Mouse (Mus musculus) urinary bladder, postnatal 25 days (tissue): Measurements from ENCODE around the gene Fcrl6.

Experiments
- DNase-seq: peaks from one replicate; pipeline ENCODE4 v3.0.0; 2022; ENCODE audit warnings: low spot score

The Fcrl6 gene

DNA sequence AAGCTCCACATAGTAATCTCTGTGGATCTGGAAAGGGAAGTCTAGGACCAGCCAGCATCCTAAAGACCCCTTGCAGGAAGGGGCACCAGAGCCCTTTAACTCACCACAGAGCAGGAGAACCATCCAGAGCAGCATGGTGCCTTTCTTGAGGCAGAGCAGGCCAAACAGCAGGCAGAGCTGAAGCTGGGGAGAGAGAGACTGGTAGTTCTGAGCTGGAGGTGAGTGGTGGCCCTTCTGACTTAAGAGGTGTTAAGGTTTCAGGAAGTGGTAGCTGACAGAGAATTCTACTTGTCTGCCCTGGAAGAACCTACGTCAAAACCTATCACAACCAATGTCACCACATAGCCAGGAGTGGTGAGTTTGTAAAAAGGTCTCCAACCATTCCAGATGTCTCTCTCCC, at the start of gene Fcrl6:
Gene Fcrl6, minus strand, starts transcription at position 226 of the 400 bp plus-strand sequence.
- no peak for DNase-seq

DNA sequence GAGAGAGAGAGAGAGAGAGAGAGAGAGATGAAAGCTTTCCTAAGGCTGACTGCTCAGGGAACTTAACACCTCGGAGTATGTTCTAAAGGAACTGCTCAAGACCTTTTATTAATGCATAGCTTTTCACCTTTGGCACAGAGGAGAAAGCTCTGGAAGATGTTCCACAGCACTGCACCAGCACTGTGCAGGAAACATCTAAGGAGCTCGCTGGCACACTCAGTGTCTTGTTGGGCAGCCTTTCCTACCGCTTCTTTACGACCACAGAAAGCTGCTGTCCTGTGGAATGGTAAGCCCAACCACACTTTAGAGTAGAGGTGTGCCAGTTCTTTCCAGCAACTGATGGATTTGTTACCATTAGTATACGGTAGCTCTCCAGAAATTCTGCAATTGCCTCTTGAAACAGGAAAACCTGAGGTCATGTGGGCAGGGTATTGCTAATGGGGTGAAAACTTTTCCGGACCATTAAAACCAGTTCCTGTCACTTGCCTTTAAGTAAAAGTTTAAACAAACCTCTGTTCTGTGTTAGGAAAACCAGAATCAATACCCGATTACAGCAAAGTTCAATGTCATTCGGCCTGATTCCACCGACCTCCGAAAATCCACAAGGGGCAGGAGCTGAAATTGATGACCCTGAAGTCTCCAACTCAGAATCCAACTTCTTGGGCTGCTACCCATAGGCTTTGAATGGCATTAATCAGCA, 49.1 kb upstream of the Fcrl6 start:
- no peak for DNase-seq

DNA sequence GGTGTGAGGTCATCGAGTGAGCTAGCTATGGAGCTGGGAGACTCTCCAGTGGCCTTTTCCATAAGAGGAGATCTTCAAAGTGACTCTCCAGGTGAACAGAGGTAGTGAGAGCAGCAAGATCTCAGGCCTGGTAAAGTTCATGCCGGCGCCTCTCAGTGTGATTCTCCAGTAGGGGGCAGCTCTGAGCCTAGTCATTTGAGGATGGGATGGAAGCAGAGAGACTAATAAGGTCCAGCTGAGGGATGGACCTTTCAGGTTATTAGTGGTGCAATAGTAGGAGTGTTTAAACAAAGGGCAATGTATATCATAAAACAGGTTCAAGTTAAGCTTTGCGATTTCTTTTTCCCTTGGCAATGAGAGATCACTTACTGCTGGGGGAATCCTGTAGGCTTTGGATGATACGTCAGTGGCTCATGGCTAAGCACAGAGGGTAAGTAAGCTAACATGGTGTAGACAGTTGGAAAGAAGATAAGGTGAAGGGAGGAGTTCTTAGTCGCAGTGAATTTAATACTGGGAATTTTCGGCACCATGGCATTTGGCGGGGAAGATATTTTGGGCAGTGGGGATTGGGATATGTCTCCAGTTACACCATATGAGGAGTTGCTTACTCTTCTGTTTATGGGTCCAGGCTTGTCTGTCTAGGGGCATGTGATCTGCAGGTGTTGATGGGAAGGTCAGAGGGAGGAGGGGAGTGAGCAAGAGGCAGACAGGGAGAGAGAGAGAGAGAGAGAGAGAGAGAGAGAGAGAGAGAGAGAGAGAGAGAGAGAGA, 48.4 kb upstream of the Fcrl6 start:
- no peak for DNase-seq

DNA sequence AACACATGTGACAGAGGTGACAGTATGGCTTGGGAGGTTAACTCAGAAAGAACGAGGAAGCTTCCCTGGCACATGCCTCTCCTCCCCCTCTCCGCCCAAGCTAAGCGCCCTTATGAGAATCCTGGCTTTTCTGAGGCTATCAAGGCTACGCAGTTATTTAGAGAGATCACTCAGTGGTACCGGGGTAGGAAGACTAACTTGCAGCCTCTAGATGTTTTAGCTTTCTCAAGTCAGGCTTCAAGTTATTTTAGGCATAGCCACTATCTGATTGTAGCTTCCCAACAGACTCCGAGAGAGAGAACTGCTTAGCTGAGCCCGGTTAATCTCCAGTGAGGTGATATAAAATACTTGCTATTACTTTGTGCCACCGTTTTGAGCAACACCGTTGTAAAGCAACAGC, 47.0 kb upstream of the Fcrl6 start:
- no peak for DNase-seq

DNA sequence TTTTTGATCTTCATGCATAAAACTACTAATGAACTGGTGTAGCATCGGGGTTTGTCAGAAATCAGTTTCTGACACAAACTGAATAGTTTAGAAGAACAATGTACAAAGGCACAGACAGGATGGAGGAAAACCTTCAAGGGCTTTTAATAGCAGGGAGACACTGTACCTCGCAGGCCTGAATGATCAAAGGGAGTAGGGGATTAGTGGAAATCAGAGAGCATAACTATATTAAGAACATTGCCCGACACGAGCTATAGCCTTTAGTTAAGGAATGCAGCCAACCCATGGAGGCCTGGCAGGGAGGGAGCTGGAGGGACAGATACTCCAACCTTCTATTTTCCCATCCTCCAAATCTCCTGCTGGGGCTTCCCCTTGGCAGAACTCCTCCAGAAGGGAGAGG, 44.9 kb upstream of the Fcrl6 start:
- no peak for DNase-seq

DNA sequence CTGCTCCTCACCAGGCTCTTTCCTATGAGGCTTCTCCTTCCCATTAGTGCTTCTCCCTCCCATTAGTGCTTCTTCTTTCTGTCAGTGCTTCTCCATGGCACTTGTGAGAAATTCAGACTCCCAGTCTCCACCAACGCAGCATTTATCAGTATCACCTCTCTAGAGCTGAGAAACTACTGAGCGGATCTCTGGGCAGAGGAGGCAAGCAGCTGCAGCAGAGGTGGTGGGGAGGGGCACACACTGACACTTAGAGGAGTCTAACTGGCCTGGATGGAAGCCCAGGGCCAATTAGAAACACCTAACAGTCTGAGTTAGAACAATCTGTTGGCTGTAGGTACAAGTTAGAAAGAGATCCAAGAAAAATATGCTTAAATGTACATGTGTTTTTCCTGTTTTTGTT, 36.4 kb upstream of the Fcrl6 start:
- DNase-seq = no peak

DNA sequence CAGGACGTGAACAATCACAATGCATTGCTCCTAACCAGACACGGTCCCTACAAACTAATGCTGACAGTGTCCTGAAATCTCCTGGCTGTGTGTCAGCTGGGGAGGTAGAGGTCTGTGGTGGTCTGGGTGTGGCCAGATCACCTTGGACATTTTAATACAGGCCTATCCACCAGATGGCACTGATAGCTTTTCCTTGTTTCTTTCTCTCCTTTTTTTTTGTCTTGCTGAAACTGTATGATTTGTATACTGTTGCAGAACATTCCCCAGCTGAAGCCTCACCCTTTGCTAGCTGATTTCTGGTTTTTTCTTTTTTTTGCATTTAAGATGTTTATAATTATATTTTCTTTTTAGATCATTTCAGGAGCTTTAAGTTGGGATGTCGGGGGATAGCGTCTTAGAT, 35.5 kb upstream of the Fcrl6 start:
- no peak for DNase-seq

DNA sequence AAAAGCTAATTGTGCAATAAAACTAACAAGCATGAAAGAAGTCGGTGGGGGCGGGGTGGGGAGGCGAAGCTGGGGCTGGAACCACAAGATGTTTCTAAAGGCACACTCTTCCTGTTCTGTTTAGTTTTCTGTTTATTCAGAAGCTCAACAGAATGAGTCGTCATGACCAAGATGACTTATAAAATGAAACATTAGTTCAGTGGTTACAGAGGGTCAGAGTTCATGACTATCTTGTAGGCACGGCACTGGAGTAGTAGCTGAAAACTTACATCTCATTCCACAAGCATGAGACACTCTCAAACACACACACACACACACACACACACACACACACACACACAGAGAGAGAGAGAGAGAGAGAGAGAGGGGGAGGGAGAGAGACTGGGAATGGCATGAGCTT, 33.9 kb upstream of the Fcrl6 start:
- DNase-seq = no peak

DNA sequence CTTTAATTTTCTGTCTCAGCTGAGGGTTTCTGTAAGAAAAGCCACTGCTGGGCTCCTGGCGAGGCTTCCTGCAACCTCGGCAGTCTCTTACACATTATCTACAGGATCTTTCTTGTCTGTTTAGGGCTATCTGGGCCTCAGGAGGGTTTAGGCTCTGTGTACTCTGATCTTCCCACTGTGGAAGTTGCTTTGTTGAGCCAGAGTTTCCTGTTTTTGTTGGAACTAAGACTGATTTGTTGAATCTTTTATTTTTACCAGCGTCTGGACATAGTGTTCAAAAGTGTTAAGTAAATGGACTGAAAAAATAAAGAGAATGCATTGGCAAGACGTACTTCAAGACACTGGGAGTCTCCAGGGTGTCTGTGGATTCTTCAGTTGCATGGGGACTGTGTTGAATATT, 32.9 kb upstream of the Fcrl6 start:
- no peak for DNase-seq

DNA sequence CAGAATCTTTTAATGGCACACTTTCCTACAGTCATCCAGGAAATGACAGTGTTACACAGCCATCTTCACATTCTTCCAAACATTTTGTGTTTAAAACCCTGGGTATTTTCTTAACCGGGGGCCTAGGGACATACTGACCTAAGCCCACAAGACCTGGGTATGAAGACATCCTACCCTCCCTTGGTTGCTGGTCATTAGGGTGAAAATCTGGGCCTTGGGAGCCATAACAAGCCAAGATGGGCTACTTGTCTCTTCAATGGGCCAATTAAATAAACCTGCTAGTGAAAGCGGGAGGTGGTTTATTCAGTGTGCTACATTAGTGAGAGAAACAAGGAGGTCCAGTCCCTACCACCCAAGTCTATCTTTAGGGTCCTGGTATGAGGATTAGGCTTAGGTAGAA, 31.8 kb upstream of the Fcrl6 start:
- DNase-seq = no peak

DNA sequence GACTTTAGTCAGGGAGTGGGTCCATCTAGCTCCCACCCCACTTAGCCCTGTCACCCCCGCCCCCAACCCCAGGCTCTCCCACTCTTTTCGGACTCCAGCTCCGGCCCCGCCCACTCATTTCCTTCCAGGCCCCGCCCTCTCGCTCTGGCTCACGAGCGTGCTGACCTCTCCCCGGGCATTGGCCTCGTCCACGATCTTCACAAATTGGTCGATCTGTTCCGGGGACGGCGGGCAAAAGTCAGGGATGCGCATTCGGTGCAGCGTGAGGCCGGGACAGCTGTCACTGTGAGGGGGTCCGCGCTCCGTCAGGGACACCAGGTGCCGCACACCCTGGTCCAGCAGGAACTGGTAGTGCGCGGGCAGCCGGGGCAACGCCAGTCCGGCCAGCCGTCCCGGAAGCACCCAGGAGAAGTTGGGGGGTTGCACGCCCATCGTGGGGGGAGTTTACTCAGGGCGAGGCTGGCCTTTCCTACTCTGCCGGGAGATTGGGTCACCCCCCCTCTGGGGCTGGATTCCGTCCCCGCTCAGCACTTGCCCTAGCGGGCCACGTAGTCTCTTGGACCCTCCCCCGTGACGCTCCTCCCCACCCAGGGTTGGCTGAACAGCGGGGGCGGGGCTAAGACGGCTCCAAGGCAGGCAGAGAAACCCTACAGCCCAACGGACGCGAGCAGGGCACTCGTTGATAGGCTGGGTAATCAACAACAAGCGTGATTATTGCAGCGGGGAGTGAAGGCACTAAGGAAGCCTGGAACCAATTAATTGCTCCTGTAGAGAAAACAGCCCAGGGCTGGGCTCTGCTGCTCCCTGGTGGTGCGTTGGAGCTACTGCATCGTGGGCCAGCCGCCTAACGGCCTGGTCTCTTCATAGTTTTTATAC, 30.3 kb upstream of the Fcrl6 start, which contains the start of gene Dusp23:
Gene Dusp23, minus strand, starts transcription at position 512 of the 876 bp plus-strand sequence.
- DNase-seq = peak; percentile 95

DNA sequence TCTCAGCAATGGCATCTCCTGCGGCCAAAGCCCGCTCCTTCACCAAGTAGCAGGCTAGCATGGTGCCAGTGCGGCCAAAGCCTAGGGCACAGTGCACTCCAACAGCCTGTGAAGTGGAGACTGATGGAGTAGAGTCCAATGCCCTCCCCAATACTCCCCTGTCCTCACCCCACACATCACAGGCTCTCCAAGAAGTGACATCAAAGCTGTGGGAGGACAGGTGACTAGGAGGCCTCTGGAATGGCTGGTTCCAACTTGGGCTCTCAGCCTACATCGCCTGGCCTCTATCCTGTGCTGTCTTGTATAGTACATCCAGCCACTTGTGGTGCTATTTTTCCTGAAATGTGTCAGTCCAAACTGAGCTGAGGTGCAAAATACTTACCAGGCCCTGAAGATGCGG, 29.4 kb upstream of the Fcrl6 start:
- no peak for DNase-seq

DNA sequence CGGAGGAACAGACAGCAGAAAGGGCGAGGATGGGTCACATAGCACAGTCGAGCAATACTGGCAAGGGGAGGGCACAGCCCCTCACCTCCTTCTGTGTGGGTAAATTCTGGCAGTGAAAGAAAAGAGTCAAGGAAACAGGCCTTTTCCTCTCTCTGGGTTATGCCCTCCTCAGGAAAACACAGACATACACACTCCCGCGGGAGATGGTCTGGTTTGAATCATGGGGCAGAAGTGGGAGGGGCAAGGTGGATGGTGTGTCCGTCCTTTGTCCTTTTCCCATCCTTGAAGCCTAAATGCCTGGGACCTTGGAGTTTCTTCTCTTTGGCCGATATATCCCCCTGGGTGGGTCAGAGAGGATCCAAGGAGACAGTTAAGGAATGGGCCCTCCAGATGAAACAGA, 27.5 kb upstream of the Fcrl6 start:
- DNase-seq = no peak

DNA sequence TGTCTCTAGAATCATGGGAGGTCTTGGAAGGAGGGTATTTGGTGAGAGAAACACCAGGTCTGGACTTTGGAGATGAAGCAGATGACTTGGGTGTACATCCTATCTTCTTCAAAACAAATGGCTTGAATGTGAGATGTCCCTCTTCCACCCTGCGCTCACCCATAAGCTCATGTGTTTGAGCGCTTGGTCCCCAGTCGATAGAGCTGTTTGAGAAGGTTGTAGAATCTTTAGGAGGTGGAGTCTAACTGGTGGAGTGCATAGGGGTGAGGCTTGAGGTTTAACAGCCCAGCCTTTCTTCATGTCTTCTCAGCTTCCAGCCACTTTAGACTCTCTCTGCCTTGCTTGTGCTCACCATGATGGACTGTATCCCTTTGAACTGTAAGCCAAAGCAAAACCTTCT, 24.0 kb upstream of the Fcrl6 start:
- DNase-seq = no peak

DNA sequence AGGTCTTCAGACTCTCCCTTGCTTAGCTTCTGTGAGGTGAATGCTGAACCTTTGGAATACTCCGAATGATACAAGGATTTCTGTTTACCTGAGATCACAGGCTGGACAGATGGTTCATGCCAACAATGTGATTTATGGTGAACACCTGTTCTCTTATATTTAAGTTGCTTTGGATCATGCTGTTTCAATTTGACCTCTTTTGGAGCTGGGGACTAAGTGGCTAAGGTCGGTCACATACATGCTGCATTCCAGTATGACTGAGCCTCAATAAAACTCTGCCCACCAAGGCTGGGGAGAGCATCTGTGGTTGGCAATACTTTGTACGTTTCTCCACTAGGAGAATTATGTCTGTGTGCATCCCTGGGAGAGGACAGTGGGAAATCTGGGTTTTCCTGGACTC, 21.7 kb upstream of the Fcrl6 start:
- DNase-seq = no peak

DNA sequence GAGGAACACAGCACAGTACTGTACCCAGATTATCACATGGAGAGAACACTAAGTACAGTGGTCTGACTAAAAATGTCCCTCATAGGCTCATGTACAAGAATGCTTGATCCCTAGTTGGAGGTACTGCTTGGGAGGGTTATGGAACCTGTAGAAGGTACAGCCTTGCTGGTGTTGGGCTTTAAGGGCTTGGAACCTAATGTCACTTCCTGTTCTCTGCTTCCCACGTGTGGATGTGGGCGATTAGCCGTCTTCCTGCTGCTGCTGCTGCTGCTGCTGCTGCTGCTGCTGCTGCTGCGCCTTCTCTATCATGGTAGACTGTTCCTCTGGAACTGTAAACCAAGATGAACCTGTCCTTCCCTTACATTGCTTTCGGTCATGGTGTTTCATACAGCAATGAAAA, 21.2 kb upstream of the Fcrl6 start:
- DNase-seq = no peak

DNA sequence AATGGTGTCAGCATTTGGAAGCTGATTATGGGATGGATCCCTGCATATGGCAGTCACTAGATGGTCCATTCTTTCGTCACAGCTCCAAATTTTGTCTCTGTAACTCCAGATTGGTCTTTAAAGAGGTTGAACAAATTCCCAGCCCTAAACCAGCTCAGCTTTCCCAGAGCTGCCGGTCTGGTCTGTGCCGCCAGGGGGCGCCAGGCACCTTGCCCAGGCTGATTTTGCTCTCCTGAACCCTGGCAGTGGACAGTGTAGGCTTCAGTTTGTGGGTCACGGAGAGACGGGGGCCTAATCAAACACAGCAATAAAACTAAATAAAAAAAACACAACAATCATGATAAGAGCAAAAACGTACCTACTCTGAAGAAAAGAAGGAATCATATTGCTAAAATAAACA, 16.9 kb upstream of the Fcrl6 start:
- DNase-seq = peak; percentile 79

DNA sequence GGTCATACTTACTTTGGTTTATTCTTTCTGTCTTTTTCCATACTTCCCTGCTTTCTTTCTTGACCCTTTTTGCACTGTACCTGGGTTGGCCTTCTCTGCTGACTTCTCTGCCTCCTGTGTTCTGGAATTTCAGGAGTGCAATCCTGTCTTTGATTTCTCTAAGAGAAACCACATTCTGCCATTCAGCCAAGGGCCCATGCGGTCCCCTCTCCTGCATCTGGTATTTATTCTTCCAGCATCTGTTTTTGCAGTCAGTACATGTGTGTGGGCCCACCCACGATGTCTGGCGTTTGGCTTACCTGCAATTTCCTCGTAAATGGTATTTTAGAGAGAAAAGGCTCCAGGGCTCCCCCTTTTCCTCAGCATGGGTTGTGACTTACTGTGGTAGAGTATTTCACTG, 15.8 kb upstream of the Fcrl6 start:
- DNase-seq = no peak

DNA sequence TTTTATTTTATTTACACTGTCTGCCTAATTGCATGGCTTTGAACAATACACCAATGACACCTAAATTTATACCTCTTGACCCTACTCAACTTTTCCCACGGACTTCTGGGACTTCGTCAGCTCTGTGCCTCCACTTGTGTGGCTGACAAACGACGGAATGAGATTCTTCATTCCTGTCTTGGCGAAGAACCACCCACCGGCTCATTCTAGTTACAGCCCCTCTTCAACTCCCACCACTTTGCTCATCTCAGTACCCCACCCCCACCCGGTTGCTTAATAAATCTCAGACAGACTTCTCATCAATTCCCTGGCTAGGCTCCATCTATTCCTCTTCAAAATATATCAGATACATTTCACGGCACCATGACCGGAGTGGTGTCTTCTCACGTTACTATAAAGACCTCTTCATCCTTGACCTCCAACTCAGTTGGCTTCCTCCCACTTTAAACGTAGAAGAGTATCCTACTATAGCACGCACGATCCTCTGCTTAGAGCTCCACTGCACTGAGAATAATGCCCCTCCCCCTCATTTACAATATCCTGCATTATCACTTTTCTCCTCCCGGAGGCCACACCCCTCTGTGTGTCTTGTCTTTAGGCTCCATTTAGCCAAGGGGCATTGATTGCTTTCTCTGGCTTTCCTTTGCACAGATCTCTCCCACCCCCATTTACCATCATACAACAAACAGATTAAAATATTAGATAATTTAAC, 15.2 kb upstream of the Fcrl6 start:
- no peak for DNase-seq

DNA sequence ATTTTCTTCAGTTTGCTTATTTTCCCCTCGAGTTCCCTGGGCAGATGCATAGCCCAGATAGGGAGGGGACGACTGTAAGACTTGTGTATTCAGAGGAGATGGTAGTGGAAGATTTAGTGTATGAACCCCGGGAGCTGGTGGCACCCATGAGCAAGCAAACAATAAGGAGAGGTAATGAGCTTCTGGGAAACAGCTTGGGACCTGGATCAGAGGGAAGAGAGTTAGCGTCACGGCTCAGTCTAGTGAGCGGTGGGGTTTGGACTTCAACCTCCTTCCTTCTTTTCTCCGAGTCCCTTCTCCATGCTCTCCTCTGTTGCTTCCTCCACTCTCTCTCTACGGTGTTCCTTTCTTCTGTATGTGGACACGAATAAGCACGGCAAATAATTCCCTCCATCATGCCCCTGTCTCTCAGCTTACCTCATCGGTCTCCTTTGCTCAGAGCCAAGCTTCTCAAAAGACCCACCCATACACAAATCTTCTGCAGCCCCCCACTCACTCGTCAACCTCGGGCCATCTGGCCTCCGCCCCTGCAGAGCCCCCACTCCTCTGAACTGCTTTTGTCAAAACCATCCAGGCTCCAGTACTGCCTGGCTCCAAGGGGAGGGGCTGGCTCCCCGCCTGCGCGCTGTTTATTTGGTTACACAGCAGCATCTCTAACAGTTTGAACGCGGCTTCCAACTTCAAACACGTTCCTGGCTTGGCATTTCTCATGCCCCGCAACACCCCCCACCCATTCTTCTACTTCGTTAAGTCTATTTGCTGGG, 14.4 kb upstream of the Fcrl6 start:
- no peak for DNase-seq

DNA sequence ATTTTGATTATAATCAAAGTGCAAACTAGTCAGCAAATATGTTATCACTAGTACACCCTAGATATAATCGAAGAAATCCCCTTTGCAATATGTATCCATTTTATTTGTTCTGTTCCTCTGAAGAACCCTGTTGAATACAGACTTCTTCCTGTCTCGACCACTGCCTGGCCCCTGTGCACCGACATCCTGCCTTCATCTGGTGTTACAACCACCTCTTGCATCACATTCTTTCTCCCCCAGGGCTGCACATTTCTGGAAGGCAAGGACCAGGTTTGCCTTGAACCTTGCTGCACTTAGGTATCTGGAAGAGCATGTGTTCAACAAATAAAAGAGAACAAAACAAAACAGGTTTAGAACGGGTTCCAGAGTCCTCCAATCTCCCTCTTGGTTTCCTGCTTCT, 13.1 kb upstream of the Fcrl6 start:
- DNase-seq = no peak
